Mouse (Mus musculus): Measurements from ENCODE around the gene Pus7l.

The Pus7l gene

DNA sequence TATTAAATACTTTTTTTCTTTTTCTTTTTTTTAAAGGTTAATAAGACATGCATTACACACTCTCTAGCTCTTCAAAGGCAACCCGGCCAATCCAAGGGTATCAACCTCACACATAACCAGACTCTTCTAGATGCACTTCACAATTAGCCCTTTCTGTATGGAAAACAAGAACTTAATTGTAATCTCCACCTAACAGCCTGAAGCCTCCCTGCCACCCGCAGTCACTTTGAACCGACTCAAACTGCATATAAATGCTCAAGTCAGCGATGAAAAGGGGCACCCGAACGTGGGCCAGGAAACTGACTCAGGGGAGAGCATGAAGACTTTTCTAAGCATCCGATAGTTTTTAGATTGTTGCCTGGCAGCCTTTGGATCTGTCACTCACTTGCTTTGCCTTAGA, 66.1 kb downstream of the Pus7l start:
- DNase-seq (ENCODE audit: low spot score): no peak

- no peak for DNase-seq (ENCODE audit: low spot score)
Measured at GRCm38 (mm10) chr15:94475975-94476374, 67.4 kb downstream of the Pus7l start.

Measured in lung, postnatal 25 days (tissue).